Mouse (Mus musculus) heart, postnatal 0 days (tissue): ENCODE measurements around the gene Lpxn.

ENCODE experiments used
- CTCF ChIP-seq: IDR thresholded peaks from 2 replicates; pipeline ENCODE4 v1.5.1; 2016; ENCODE audit warnings: antibody characterized with exemption, control low read depth, low read depth
- EP300 ChIP-seq: IDR thresholded peaks from 2 replicates; pipeline ENCODE4 v1.6.1; 2016; ENCODE audit warnings: antibody characterized with exemption, low read depth

- TF ChIP-seq CTCF (no peak), EP300 (no peak)
These were observed 35.6 kb downstream of the Lpxn start for GRCm38 (mm10) chr19:12831559-12831958.
